Mouse (Mus musculus) erythroblast, embryonic 14.5 days (primary cell): ENCODE measurements at regions not wholly inside any gene's neighbourhood (a gene's known extent, or its start where the extent isn't known, plus 50 kb on each side); places are given as distances from the start of the nearest gene placed in this dataset.

Experiments
- GATA1 ChIP-seq: IDR thresholded peaks from 2 replicates; pipeline ENCODE4 v1.6.1; 2012; ENCODE audit warnings: low read length, inconsistent platforms, mixed read lengths
- TAL1 ChIP-seq: IDR thresholded peaks from 3 replicates; pipeline ENCODE4 v1.6.1; 2012; ENCODE audit warnings: low read length, inconsistent platforms, mixed read lengths

DNA sequence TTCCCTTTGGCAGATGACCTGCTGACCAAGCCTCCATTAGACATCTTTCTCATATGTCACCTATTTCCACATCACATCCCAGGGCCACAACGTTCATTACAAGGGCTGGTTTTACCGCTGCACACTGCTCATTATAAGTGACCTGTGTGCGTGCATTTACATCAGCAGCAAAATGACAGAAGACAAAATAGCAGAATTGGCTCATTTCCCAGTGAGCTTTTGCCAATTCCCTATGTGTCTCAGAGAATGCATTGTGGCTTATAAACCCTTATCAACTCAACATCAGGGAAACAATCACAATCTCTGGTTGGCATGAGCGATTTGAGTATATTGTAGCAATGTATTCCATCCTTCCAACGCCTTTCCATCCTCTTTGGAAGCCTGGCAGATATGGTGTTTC is 364.7 kb downstream of the Samd5 start:
- no peak for TF ChIP-seq GATA1
- TF ChIP-seq TAL1, result no peak
